Mouse (Mus musculus): Measurements from ENCODE around the gene Dnajc12. TPM values are rescaled to one million over a fixed set of nuclear protein-coding genes. Genes with fewer than 3 reads are reported as not detected.
"Not testable (repeated sequence)": the region's sequence is repeated elsewhere in the genome, so short reads cannot be mapped to it uniquely, and the experiment has no call there.

Gene Dnajc12
- polyA plus RNA-seq, 1 experiment from 2014 or later: 7.2 TPM

DNA sequence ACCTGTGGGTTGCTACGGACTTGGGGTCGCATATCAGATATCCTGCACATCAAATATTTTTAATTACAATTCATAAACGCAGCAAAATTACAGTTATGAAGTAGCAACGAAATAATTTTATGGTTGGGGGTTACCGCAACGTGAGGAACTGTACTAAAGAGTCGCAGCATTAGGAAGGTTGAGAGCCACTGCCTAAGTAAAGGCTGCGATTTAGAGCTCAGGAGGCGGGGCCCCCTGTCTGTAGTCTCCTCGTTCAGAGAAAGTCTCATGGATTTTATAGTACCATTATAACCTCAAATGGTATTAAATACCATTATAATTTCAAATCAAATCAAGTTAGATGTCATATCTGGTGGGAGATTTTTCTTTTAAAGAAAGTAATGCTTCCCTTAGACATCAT, 4.7 kb downstream of the Dnajc12 start:
- Histone ChIP-seq H3K4me1 (replicated peaks) (peaks cover 4% of the 10 kb centered on the region; the same call in 1 of the 2 replicates), H3K9me3 (replicated peaks) (no peaks in the 10 kb centered on the region), H3K27me3 (no peaks in the 10 kb centered on the region), H3K36me3 (no peaks in the 10 kb centered on the region), H3K4me3 (peak overlapping the region; percentile 70), H3K4me2 (peak overlapping the region; percentile 83), H3K9ac (peak overlapping the region; percentile 66), H3K27ac (peak overlapping the region; percentile 84)
- ATAC-seq (replicated peaks; ENCODE audit: insufficient number of reproducible peaks, insufficient read depth, low FRiP score, low read depth): no peak
- 1% methylated on average over 10 of the region's 10 CpGs for WGBS

DNA sequence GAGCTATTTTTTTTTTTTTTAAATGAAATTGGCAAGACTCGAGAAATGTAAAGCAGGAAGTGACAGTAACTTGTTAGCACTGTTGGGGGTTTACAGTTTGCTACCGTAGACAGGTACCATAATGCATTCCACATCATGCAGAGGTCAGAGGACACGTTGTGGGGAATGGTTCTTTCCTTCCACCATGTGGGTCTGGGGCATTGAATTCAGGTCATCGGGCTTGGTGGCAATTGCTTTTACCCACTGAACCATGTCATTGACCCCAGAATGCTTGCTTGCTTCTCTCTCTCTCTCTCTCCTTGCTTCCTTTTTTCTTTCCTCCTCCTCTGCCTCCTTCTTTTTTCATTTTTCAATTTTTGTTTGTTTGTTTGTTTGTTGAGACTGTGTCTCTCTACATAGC, 6.7 kb downstream of the Dnajc12 start:
- Histone ChIP-seq H3K4me2 (no peak overlapping the region), H3K36me3 (no peaks in the 10 kb centered on the region), H3K9me3 (replicated peaks) (no peaks in the 10 kb centered on the region), H3K27ac (no peak overlapping the region), H3K27me3 (no peaks in the 10 kb centered on the region), H3K4me3 (no peak overlapping the region), H3K4me1 (replicated peaks) (peaks cover 4% of the 10 kb centered on the region; the same call in 1 of the 2 replicates), H3K9ac (no peak overlapping the region)
- ATAC-seq (replicated peaks; ENCODE audit: insufficient number of reproducible peaks, insufficient read depth, low FRiP score, low read depth): no peak
- 76% methylated on average over 4 of the region's 4 CpGs for WGBS

DNA sequence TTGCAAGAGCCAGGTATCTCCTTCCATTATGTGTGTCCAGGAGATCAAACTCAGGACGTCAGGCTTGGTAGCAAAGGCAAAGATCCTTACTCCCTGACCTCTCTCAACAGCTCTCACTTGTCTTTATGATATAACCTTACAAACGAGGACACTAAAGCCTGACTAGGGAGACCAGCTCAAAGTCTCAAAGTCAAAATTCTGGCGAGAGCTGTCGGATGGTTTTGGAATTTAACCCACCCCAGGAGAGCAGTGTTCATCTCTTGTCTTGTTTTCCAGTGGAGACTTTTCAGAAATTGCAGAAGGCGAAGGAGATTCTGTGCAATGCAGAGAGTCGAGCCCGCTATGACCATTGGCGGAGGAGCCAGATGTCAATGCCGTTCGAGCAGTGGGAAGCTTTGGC, 14.7 kb downstream of the Dnajc12 start:
- Histone ChIP-seq H3K4me1 (replicated peaks) (no peaks in the 10 kb centered on the region), H3K36me3 (no peaks in the 10 kb centered on the region), H3K4me2 (no peak overlapping the region), H3K27ac (no peak overlapping the region), H3K9me3 (replicated peaks) (no peaks in the 10 kb centered on the region), H3K4me3 (no peak overlapping the region), H3K27me3 (no peaks in the 10 kb centered on the region), H3K9ac (no peak overlapping the region)
- 87% methylated on average over 10 of the region's 10 CpGs for WGBS
- no peak for ATAC-seq (replicated peaks; ENCODE audit: insufficient number of reproducible peaks, insufficient read depth, low FRiP score, low read depth)

DNA sequence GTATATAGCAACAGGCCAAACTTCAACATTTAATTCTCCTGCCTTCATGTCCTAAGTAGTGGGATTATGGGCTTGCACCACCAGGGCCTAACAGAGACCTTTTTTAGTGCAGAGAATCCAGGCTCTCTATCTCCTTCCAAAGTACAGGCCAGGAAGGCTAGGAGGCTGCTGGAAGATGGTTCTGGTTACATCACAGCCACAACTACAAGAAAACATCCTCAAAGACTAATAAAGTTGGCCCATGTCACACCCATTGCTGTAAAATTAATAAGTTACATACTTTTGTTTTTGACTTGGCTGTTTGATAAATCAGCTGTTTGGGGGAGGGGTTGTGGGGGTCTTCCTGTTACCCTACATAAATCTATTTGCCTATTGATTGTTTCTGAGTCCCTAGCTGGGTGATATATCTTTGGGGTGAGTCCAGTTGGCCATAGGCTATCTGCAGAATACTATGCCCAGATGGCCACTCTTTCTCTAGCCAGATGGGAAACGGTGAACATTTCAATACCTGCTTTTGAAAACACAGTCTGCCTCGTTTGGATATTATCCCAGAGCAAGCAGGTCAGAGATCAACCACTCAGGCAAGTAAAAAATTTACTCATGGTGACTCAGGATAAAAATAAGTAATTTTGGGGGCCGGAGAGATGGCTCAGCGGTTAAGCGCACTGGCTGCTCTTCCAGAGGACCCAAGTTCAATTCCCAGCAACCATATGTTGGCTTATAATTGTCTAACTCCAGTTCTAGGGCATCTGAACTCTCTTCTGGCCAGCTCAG, 20.7 kb downstream of the Dnajc12 start:
- H3K9me3 ChIP-seq (replicated peaks): no peaks in the 10 kb centered on the region
- no peak overlapping the region for H3K4me3 ChIP-seq
- ATAC-seq (replicated peaks; ENCODE audit: insufficient number of reproducible peaks, insufficient read depth, low FRiP score, low read depth): no peak
- no peak overlapping the region for H3K4me2 ChIP-seq
- WGBS: 87% methylated on average over 5 of the region's 5 CpGs
- H3K36me3 ChIP-seq: no peaks in the 10 kb centered on the region
- H3K9ac ChIP-seq: no peak overlapping the region
- H3K27me3 ChIP-seq: no peaks in the 10 kb centered on the region
- H3K4me1 ChIP-seq (replicated peaks): no peaks in the 10 kb centered on the region
- H3K27ac ChIP-seq: no peak overlapping the region

DNA sequence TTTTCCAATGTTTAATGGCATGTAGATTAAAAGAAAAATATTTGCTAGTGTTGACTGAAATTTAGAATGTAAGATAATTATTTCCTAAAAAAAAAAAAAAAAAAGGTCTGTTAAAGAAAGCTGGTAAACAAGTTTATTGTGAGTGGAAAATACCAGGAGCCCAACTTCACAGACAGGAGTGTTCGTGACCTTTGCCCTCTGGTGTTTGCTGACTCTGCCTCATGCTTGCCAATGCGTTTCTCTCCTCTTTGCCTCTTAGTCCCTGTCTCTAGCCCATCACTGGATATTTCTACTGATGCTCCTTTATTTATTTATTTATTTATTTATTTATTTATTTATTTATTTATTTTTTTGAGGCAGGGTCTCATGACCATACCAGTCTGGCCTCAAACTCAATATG, 21.4 kb downstream of the Dnajc12 start:
- no peak for ATAC-seq (replicated peaks; ENCODE audit: insufficient number of reproducible peaks, insufficient read depth, low FRiP score, low read depth)
- Histone ChIP-seq H3K4me2 (no peak overlapping the region), H3K4me1 (replicated peaks) (no peaks in the 10 kb centered on the region), H3K4me3 (no peak overlapping the region), H3K9me3 (replicated peaks) (no peaks in the 10 kb centered on the region), H3K27ac (no peak overlapping the region), H3K27me3 (no peaks in the 10 kb centered on the region), H3K9ac (no peak overlapping the region), H3K36me3 (no peaks in the 10 kb centered on the region)
- 87% methylated on average over 2 of the region's 2 CpGs for WGBS

DNA sequence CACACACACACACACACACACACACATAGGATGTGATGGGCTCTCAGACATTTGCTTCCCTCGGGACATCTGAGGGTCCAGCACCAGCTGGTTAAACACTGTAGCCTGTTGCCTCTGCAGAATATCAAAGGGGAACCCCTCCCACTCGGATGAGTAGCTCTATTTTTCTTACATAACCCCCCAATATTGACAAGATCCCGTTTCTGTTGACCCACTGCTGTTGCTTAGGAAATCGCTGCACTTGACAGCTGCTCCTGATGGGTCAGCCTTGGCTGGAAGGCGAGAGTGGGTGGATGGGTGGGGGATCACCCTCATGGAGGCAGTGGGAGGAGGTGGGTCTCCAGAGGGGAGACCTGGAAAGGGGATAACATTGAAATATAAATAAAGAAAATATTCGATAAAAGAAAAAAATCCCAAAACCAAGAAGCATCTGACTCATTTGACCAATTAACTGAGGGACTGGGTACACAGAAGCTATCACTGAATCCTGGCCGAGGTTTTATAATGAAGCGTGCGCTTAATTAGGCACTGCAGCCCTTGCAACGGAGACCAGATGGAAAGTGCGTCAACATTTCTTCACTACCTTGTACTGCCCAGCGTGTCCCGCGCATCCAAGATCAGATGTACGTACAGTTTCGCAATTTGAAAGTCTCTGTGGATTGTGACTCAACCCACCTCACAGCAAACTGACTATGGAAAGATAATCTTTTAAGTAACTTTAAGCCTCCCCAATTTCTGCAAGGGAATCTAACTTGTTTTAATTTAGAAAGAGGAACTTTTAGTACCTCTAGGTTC, 28.1 kb downstream of the Dnajc12 start:
- Histone ChIP-seq H3K4me1 (replicated peaks) (no peaks in the 10 kb centered on the region), H3K4me3 (no peak overlapping the region), H3K27ac (no peak overlapping the region), H3K4me2 (no peak overlapping the region), H3K36me3 (no peaks in the 10 kb centered on the region), H3K27me3 (no peaks in the 10 kb centered on the region), H3K9me3 (replicated peaks) (no peaks in the 10 kb centered on the region), H3K9ac (no peak overlapping the region)
- ATAC-seq (replicated peaks; ENCODE audit: insufficient number of reproducible peaks, insufficient read depth, low FRiP score, low read depth): no peak
- WGBS: 67% methylated on average over 16 of the region's 16 CpGs

DNA sequence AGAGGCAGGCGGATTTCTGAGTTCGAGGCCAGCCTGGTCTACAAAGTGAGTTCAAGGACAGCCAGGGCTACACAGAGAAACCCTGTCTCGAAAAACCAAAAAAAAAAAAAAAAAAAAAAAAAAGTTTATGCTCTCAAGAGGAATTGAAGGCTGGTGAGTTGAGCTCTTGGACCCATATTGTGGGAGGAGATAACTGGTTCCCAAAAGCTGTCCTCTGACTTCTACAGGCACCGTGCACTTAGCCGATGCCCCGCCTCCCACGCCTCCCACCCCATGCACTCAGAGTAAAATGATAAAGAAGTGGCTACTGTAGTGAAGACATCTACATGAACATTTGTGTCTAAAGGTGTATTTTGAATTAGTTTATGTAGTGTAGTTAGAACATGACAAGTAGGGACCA, 29.4 kb downstream of the Dnajc12 start:
- not testable (repeated sequence) for H3K27me3 ChIP-seq; H3K4me1 ChIP-seq (replicated peaks); H3K36me3 ChIP-seq; H3K9me3 ChIP-seq (replicated peaks); H3K4me3 ChIP-seq; H3K9ac ChIP-seq; H3K27ac ChIP-seq; H3K4me2 ChIP-seq; ATAC-seq (replicated peaks; ENCODE audit: insufficient number of reproducible peaks, insufficient read depth, low FRiP score, low read depth)
- WGBS: 87% methylated on average over 6 of the region's 7 CpGs

DNA sequence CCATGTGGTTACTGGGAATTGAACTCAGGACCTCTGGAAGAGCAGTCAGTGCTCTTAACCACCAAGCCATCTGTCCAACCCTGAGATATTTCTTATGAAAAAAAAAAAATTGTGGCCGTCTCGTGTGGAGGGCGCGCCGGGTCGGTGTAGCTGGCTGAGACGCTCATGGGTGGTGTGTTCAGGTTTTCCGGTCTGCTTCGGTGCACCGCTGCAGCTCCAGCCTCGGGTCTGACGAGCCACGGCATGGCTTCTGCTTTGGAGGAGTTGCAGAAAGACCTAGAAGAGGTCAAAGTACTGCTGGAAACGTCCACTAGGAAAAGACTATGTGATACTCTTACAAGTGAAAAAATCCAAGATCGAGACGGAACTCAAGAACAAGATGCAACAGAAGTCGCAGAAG, 30.5 kb downstream of the Dnajc12 start:
- WGBS: 86% methylated on average over 17 of the region's 17 CpGs

DNA sequence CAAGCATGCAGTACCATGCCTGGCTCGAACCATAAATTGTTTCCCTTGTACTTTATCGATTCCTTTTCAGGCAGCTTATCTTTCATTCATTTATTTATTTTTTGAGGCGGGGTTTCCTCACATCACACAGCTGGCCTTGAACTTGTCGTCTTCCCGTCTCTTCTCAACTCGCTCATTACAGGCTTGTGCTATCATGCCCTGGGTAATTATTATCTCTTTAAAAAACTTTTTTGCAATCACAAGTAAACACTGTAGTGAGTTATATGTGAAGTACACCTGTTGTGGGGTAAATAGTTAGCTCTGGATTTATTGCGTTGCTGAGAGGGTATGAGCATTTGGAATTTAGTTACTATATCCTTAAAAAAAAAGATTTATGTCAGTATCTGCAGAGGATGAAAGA, 33.0 kb downstream of the Dnajc12 start:
- Histone ChIP-seq H3K27me3 (no peaks in the 10 kb centered on the region), H3K36me3 (no peaks in the 10 kb centered on the region), H3K9ac (no peak overlapping the region), H3K9me3 (replicated peaks) (no peaks in the 10 kb centered on the region), H3K4me1 (replicated peaks) (no peaks in the 10 kb centered on the region), H3K27ac (no peak overlapping the region), H3K4me2 (no peak overlapping the region), H3K4me3 (no peak overlapping the region)
- ATAC-seq (replicated peaks; ENCODE audit: insufficient number of reproducible peaks, insufficient read depth, low FRiP score, low read depth): no peak
- WGBS: 75% methylated on average over 7 of the region's 7 CpGs

More for the DNA sequence above, 30.5 kb downstream of the Dnajc12 start:
- H3K27ac ChIP-seq: no peak overlapping the region
- no peak for ATAC-seq (replicated peaks; ENCODE audit: insufficient number of reproducible peaks, insufficient read depth, low FRiP score, low read depth)
- no peak overlapping the region for H3K9ac ChIP-seq
- no peak overlapping the region for H3K4me2 ChIP-seq
- no peak overlapping the region for H3K4me3 ChIP-seq
- no peaks in the 10 kb centered on the region for H3K9me3 ChIP-seq (replicated peaks)
- H3K4me1 ChIP-seq (replicated peaks): no peaks in the 10 kb centered on the region
- H3K36me3 ChIP-seq: no peaks in the 10 kb centered on the region
- no peaks in the 10 kb centered on the region for H3K27me3 ChIP-seq

DNA sequence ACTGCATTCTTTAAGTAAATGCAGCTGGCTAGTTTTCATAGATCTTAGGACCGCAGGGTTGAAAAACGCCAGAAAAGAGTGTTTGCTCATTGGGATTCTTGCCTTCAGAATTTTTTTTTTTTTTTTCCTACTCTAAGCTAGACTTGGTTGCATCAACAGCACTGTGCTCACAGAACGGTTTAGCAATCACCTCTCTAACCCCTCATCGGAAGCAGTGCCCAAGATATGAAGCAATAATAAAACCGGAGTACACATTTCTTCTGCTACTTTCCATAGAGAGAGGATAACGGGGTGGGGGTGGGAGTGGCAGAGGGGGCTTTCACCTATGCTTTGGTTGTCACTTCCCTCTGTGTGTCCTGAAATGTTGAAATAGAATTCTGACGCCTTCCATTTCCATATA, 33.6 kb downstream of the Dnajc12 start:
- ATAC-seq (replicated peaks; ENCODE audit: insufficient number of reproducible peaks, insufficient read depth, low FRiP score, low read depth): no peak
- Histone ChIP-seq H3K4me3 (no peak overlapping the region; the same call in 1 of the 2 replicates), H3K9me3 (replicated peaks) (no peaks in the 10 kb centered on the region), H3K27me3 (no peaks in the 10 kb centered on the region), H3K4me2 (peak overlapping the region; percentile 23), H3K27ac (no peak overlapping the region), H3K36me3 (no peaks in the 10 kb centered on the region), H3K9ac (no peak overlapping the region), H3K4me1 (replicated peaks) (no peaks in the 10 kb centered on the region)
- WGBS: 53% methylated on average over 7 of the region's 7 CpGs

DNA sequence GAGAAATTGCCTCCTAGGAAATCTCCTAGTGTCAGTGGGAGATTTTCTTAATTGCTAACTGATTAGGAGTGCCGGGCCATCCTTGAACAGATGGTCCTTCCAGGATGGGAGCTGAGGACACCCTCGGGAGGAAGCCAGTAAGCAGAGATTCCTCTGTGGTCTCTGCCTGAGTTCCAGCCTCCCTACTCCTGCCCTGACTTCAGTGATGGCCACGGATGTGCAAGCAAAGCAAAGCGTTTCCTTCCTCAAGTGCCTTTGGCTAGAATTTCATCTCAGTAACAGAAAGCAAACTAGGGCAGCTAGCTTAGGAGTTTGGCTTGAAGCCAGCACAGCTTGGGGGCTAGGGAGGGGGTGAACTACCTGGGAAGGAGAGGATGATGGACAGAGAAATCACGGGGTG, 34.8 kb downstream of the Dnajc12 start:
- no peak overlapping the region for H3K27ac ChIP-seq
- no peaks in the 10 kb centered on the region for H3K27me3 ChIP-seq
- no peaks in the 10 kb centered on the region for H3K9me3 ChIP-seq (replicated peaks)
- ATAC-seq (replicated peaks; ENCODE audit: insufficient number of reproducible peaks, insufficient read depth, low FRiP score, low read depth): no peak
- H3K9ac ChIP-seq: no peak overlapping the region
- 40% methylated on average over 5 of the region's 5 CpGs for WGBS
- no peak overlapping the region for H3K4me3 ChIP-seq
- H3K36me3 ChIP-seq: no peaks in the 10 kb centered on the region
- no peak overlapping the region for H3K4me2 ChIP-seq
- no peaks in the 10 kb centered on the region for H3K4me1 ChIP-seq (replicated peaks)

Measured in heart, embryonic 15.5 days (tissue).